Mouse (Mus musculus) neural tube, embryonic 14.5 days (tissue): ENCODE results near the gene Allc. TPM values are rescaled to one million over a fixed set of nuclear protein-coding genes. Genes with fewer than 3 reads are reported as not detected.

ENCODE experiments used
- ATAC-seq: fragments of 200-750 bp; cut with Nextera tagmentation; 2 replicates; pipeline ENCODE4 v1.8.0; 2017; ENCODE audit warnings: low read depth, mild to moderate bottlenecking, moderate TSS enrichment, moderate library complexity
- H3K27ac ChIP-seq: fragments of 300-500 bp; sonication (generic); 2 replicates; pipeline ENCODE4 v1.5.1; 2014; ENCODE audit warnings: low read depth, mild to moderate bottlenecking, control low read depth, low read length, moderate library complexity, mixed read lengths
- H3K27me3 ChIP-seq: fragments of 300-500 bp; sonication (generic); 2 replicates; pipeline ENCODE4 v1.6.1; 2014; ENCODE audit warnings: low read length; ENCODE audit not compliant: control insufficient read depth, insufficient read depth
- H3K36me3 ChIP-seq: fragments of 300-500 bp; sonication (generic); 2 replicates; pipeline ENCODE4 v1.6.1; 2014; ENCODE audit warnings: low read length, mixed read lengths; ENCODE audit not compliant: control insufficient read depth, insufficient read depth
- H3K4me1 ChIP-seq: fragments of 300-500 bp; sonication (generic); 2 replicates; pipeline ENCODE4 v1.6.1; 2014; ENCODE audit warnings: low read length; ENCODE audit not compliant: control insufficient read depth, insufficient read depth
- H3K4me2 ChIP-seq: fragments of 300-500 bp; sonication (generic); 2 replicates; pipeline ENCODE4 v1.6.1; 2014; ENCODE audit warnings: mild to moderate bottlenecking, low read depth, low read length, control low read depth
- H3K4me3 ChIP-seq: fragments of 300-500 bp; sonication (generic); 2 replicates; pipeline ENCODE4 v1.5.1; 2014; ENCODE audit warnings: low read depth, low read length, control low read depth, mixed read lengths
- H3K9ac ChIP-seq: fragments of 300-500 bp; sonication (generic); replicated peaks from 2 replicates; pipeline ENCODE4 v1.6.1; 2014; ENCODE audit warnings: low read depth, mild to moderate bottlenecking, control low read depth, low read length, mixed read lengths
- H3K9me3 ChIP-seq: fragments of 300-500 bp; sonication (generic); 2 replicates; pipeline ENCODE4 v1.6.1; 2016; ENCODE audit warnings: low read length; ENCODE audit not compliant: control insufficient read depth
- WGBS: fragments of 180-500 bp; shearing (Covaris S2); extraction: QIAGEN DNeasy Blood & Tissue Kit; methylation state at CpG from one replicate; pipeline ENCODE4 v1.1.7; 2014; 5-methylcytosine and 5-hydroxymethylcytosine counted together
- polyA plus RNA-seq: library from polyadenylated mRNA; unstranded; fragments of >200 nt; fragmentation: Nextera tagmentation; extraction: Ambion mirVana; gene quantifications from 2 replicates; pipeline ENCODE4 v1.2.1, GENCODE M21; 2014

The Allc gene
- polyA plus RNA-seq, 1 experiment from 2014 or later: not detected

DNA sequence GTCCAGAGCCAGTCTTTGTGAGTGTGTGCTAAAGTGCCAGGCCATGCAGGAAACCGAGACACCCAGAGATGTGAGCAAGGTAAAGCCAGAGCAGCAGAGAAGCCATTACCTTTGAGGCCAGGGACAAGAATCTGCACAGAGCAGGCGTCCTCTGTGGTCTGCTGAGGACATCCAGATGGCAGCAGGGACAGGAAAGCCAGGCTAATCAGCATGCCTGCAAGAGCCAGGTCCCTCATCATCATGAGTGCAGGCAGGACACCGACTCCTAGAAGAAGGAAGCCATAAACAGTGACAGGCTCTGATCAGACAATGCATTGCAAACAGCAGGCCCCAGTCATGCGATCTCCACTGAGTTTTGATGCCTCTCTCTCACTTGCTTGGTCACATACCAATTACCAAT is 35.0 kb upstream of the Allc start:
- WGBS: 60% methylated on average over 4 of the region's 4 CpGs
- Histone ChIP-seq H3K9me3 (no peaks in the 10 kb centered on the region), H3K4me1 (no peaks in the 10 kb centered on the region), H3K4me3 (no peak overlapping the region), H3K27me3 (no peaks in the 10 kb centered on the region), H3K9ac (no peak overlapping the region), H3K36me3 (no peaks in the 10 kb centered on the region), H3K4me2 (no peak overlapping the region), H3K27ac (no peak overlapping the region)
- ATAC-seq: no peak

DNA sequence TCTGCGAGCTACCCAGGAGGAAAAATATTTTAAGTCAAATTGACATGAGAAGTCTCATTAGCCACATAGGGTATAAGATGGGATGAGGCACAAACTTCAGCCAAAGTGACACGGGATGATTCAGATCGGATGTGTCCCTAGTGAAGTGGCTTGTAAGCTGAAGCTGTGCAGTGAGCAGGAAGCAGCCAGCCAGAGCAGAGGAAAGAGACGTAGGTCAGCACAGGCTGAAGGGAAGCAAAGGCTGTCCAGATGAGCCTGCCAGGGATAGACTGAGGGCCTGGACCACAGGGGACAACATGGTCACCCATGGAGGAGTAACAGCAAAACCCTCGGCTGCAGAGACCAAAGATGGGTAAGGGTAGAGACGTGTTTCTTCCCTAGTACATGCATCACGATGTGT is 32.1 kb upstream of the Allc start:
- H3K4me3 ChIP-seq: no peak overlapping the region
- 81% methylated on average over 7 of the region's 7 CpGs for WGBS
- H3K27ac ChIP-seq: no peak overlapping the region
- H3K36me3 ChIP-seq: no peaks in the 10 kb centered on the region
- no peaks in the 10 kb centered on the region for H3K27me3 ChIP-seq
- no peaks in the 10 kb centered on the region for H3K9me3 ChIP-seq
- no peak overlapping the region for H3K9ac ChIP-seq
- H3K4me1 ChIP-seq: no peaks in the 10 kb centered on the region
- ATAC-seq: no peak
- no peak overlapping the region for H3K4me2 ChIP-seq

DNA sequence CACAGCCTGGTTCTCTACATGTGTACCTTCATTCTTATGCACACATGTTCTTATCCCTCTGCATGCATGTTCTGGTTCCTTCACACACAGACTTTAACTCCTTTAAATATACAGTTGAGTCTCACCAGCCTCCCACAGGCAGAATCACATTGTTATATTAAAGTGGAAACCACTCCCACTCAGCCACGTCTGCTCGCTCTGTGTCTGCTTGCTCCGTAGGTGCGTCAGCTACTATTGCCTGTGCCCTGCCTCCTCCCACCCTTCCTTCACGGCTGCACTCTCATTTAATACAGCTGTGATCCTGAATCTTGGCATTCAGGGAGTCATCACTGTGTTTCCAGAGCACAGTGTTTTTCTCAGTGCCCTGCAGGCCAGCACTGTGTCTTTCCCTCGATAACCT is 30.1 kb upstream of the Allc start:
- Histone ChIP-seq H3K9ac (no peak overlapping the region), H3K27ac (no peak overlapping the region), H3K27me3 (no peaks in the 10 kb centered on the region), H3K4me2 (no peak overlapping the region), H3K36me3 (no peaks in the 10 kb centered on the region), H3K4me3 (no peak overlapping the region), H3K9me3 (no peaks in the 10 kb centered on the region), H3K4me1 (peaks cover 11% of the 10 kb centered on the region)
- ATAC-seq: no peak
- 63% methylated on average over 6 of the region's 6 CpGs for WGBS

DNA sequence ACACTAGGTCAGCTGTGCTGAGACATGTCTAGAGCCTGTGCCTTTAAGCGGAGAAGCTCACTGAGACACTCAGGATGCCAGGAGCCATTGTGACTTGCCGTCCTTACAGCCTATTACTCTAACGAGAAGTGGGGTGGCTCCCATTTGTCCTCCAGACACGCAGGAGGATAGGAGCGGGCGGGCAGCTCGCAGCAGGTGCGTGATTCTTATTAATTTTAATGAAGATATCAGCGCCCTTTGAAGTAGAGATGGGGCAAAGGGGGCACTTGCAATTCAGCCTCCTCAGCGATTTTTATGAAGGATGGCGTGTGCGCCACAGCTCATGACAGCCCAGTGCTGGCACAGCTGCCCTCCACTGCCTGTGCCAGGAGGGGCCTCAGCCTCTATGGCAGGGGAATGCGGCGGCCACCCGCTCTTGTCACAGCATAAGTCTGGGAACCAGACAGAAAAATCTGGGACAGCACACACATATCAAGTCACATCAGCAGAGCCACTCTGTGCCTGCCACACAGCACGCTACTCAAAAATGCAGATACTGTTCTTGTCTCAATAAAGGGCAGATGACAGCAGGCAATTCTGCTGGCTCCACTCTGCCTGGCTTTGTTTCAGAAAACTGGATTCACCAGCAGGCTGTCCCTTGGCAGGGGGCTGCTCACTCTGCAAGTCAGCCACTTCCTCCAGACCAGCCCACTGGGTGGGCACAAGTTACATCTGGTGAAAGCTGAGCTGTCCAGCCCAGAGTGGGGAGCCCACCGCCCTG is 25.4 kb upstream of the Allc start:
- ATAC-seq: peak; percentile 81
- Histone ChIP-seq H3K27me3 (no peaks in the 10 kb centered on the region), H3K27ac (peak overlapping the region; percentile 84), H3K4me1 (peaks cover 13% of the 10 kb centered on the region), H3K9ac (peak overlapping the region; percentile 37; the same call in 1 of the 2 replicates), H3K4me3 (no peak overlapping the region), H3K36me3 (no peaks in the 10 kb centered on the region), H3K4me2 (peak overlapping the region; percentile 35; the same call in 1 of the 2 replicates), H3K9me3 (no peaks in the 10 kb centered on the region)
- WGBS: 31% methylated on average over 17 of the region's 17 CpGs

DNA sequence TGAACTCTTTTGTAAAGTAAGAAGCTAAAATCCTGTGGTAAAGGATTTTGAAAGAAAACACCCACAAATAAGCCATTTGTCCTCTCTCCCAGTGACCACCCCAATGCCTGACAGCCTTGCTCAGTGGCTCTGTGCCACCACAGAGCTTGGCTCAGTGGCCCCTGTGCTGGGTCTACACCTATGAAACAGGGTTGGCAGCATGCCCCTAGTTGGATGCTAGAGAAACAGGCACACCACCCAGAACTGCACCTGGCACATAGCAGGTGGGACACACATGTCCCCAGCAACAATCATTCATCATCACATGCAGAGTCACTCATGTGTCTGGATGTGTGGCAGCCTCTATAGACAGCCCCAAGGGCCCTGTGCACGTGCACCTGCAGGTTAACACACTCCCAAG is 21.2 kb upstream of the Allc start:
- no peak for ATAC-seq
- no peaks in the 10 kb centered on the region for H3K9me3 ChIP-seq
- peaks cover 13% of the 10 kb centered on the region for H3K4me1 ChIP-seq
- no peak overlapping the region for H3K9ac ChIP-seq
- H3K4me3 ChIP-seq: no peak overlapping the region
- H3K4me2 ChIP-seq: no peak overlapping the region
- 62% methylated on average over 1 of the region's 1 CpGs for WGBS
- H3K27ac ChIP-seq: no peak overlapping the region
- no peaks in the 10 kb centered on the region for H3K27me3 ChIP-seq
- H3K36me3 ChIP-seq: no peaks in the 10 kb centered on the region

DNA sequence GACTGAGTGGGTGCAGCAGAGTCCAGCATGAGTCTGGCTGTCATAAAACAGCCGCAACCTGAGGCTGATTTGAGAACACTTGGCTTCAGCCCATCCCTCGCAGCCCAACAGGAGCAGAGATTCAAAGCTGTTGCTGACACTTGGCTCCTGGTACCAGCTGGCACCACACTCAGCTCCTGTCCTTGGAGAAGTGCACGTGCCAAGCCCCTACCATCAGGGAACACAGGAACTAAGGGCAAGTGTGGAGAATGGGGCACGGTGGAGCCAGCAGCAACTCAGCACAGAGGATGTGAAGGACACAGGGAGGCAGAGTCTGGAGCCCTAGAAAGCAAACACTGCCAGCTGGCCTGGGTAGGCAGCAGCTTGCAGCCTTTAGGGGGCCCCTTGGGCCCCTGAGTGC is 19.9 kb upstream of the Allc start:
- H3K4me2 ChIP-seq: no peak overlapping the region
- no peaks in the 10 kb centered on the region for H3K36me3 ChIP-seq
- WGBS: 13% methylated on average over 4 of the region's 4 CpGs
- H3K27ac ChIP-seq: no peak overlapping the region
- no peak overlapping the region for H3K4me3 ChIP-seq
- H3K9ac ChIP-seq: no peak overlapping the region
- peak; percentile 43; the same call in 1 of the 2 replicates for ATAC-seq
- H3K4me1 ChIP-seq: peaks cover 1% of the 10 kb centered on the region; the same call in 1 of the 2 replicates
- no peaks in the 10 kb centered on the region for H3K27me3 ChIP-seq
- no peaks in the 10 kb centered on the region for H3K9me3 ChIP-seq

DNA sequence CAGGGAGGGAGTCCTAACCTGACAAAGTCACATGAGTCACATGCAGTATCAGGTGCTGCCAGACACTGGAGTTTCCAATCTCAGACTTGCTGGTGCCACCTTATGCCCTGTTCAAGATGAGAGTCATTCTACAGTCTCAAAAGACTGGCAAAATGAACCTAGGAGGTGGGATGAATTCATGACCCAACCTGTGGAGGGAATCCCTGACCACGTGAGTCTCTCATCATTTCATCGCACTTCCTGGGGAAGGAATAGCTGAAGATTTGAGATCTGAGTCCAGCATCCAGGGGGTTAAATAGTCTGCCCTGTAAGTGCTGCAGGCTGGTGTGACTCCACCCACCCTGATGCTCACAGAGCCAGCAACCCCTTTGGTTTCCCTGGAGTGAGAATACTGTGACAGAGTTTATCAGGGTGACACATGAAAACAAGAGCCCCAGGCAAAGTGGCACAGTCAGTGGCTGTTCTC is 16.2 kb upstream of the Allc start:
- no peak overlapping the region for H3K4me2 ChIP-seq
- H3K27ac ChIP-seq: no peak overlapping the region
- no peak overlapping the region for H3K4me3 ChIP-seq
- ATAC-seq: no peak
- no peaks in the 10 kb centered on the region for H3K9me3 ChIP-seq
- no peak overlapping the region for H3K9ac ChIP-seq
- WGBS: 61% methylated on average over 2 of the region's 2 CpGs
- no peaks in the 10 kb centered on the region for H3K4me1 ChIP-seq
- H3K27me3 ChIP-seq: no peaks in the 10 kb centered on the region
- H3K36me3 ChIP-seq: no peaks in the 10 kb centered on the region

DNA sequence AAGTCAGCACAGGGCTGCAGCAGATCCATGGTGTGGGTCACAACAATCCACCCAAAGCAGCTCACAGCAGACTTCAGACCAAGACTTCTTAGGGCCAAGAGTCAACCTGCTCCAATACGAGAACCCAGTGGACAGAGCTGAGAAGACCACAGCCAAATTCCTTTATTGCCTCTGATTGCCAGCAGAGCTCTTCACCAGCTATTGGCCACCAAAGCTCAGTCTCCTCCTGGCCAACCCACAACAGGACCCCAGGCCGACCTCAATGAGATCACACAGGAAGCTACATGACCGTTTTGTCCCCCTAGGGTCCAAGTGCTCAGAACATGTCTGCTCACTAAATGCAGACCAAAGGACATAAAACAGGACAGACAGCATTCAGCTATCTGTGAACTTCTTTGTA is 15.8 kb upstream of the Allc start:
- WGBS: 39% methylated on average over 3 of the region's 3 CpGs
- H3K4me1 ChIP-seq: no peaks in the 10 kb centered on the region
- no peak overlapping the region for H3K4me2 ChIP-seq
- ATAC-seq: no peak
- no peak overlapping the region for H3K9ac ChIP-seq
- H3K9me3 ChIP-seq: no peaks in the 10 kb centered on the region
- no peaks in the 10 kb centered on the region for H3K36me3 ChIP-seq
- no peak overlapping the region for H3K4me3 ChIP-seq
- H3K27me3 ChIP-seq: no peaks in the 10 kb centered on the region
- no peak overlapping the region for H3K27ac ChIP-seq

DNA sequence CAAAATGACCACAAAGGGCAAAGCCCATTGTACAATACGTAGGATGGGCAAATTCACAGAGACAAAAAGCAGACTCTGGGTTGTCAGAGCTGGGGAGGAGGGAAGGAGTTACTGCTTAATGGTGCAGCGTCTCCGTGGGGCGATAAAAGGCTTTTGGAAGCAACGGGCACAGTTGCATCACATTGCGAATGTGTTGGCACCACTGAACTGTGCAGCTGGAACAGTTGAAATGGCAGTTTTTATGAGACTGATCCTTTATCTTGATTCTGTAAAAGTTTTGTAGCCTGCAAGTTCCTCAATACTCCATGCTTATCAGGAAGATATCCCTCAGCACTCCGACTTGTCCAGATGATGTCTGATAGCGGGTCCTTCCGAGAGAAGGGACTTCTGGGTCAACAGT is 15.4 kb upstream of the Allc start:
- Histone ChIP-seq H3K4me2 (no peak overlapping the region), H3K4me3 (no peak overlapping the region), H3K9ac (no peak overlapping the region), H3K27me3 (no peaks in the 10 kb centered on the region), H3K36me3 (no peaks in the 10 kb centered on the region), H3K27ac (no peak overlapping the region), H3K9me3 (no peaks in the 10 kb centered on the region), H3K4me1 (no peaks in the 10 kb centered on the region)
- whole genome bisulfite sequencing: 56% methylated on average over 9 of the region's 9 CpGs
- no peak for ATAC-seq
